Mouse (Mus musculus) hindbrain, embryonic 11.5 days (tissue): ENCODE data around the gene Cr1l. TPM values are rescaled to one million over a fixed set of nuclear protein-coding genes. Genes with fewer than 3 reads are reported as not detected.
A peak's percentile ranks its signal among the peaks of the same experiment; 100 is the strongest.

Source experiments
- ATAC-seq: fragments of 200-750 bp; cut with Nextera tagmentation; 2 replicates; pipeline ENCODE4 v1.8.0; 2017; ENCODE audit warnings: mild to moderate bottlenecking, moderate TSS enrichment, moderate library complexity; ENCODE audit not compliant: low FRiP score
- DNase-seq: peaks from one replicate; pipeline ENCODE4 v3.0.0-alpha.2; 2015; ENCODE audit warnings: low spot score
- H3K27ac ChIP-seq: fragments of 300-500 bp; sonication (generic); 2 replicates; pipeline ENCODE4 v1.5.1; 2014; ENCODE audit warnings: mild to moderate bottlenecking, low read depth, low read length
- H3K27me3 ChIP-seq: fragments of 300-500 bp; sonication (generic); 2 replicates; pipeline ENCODE4 v1.6.1; 2014; ENCODE audit warnings: mild to moderate bottlenecking, low read length, moderate library complexity, mixed read lengths; ENCODE audit not compliant: control insufficient read depth, insufficient read depth
- H3K36me3 ChIP-seq: fragments of 300-500 bp; sonication (generic); 2 replicates; pipeline ENCODE4 v1.6.1; 2014; ENCODE audit warnings: mild to moderate bottlenecking, low read length, moderate library complexity, mixed read lengths; ENCODE audit not compliant: control insufficient read depth, insufficient read depth
- H3K4me1 ChIP-seq: fragments of 300-500 bp; sonication (generic); replicated peaks from 2 replicates; pipeline ENCODE4 v1.6.1; 2014; ENCODE audit warnings: low read length, mixed read lengths; ENCODE audit not compliant: control insufficient read depth, insufficient read depth
- H3K4me2 ChIP-seq: fragments of 300-500 bp; sonication (generic); replicated peaks from 2 replicates; pipeline ENCODE4 v1.6.1; 2014; ENCODE audit warnings: mild to moderate bottlenecking, low read depth, low read length
- H3K4me3 ChIP-seq: fragments of 300-500 bp; sonication (generic); 2 replicates; pipeline ENCODE4 v1.5.1; 2014; ENCODE audit warnings: low read depth, low read length
- H3K9ac ChIP-seq: fragments of 300-500 bp; sonication (generic); 2 replicates; pipeline ENCODE4 v1.6.1; 2014; ENCODE audit warnings: low read depth, low read length
- H3K9me3 ChIP-seq: fragments of 300-500 bp; sonication (generic); 2 replicates; pipeline ENCODE4 v1.6.1; 2016; ENCODE audit warnings: low read length; ENCODE audit not compliant: control insufficient read depth
- WGBS: fragments of 180-500 bp; shearing (Covaris S2); extraction: QIAGEN DNeasy Blood & Tissue Kit; methylation state at CpG from one replicate; pipeline ENCODE4 v1.1.7; 2014; 5-methylcytosine and 5-hydroxymethylcytosine counted together
- polyA plus RNA-seq: library from polyadenylated mRNA; unstranded; fragments of >200 nt; fragmentation: Nextera tagmentation; extraction: Ambion mirVana; gene quantifications from 2 replicates; pipeline ENCODE4 v1.2.1, GENCODE M21; 2014

Gene Cr1l
- polyA plus RNA-seq: 43.6 and 49.6 TPM in 2 replicates

GRCm38 (mm10) chr1:195130953-195131674, at the start of gene Cr1l:
Gene Cr1l (minus strand): TSS chr1:195131586.
- H3K4me1 ChIP-seq: no peaks in the 10 kb centered on the region

DNA sequence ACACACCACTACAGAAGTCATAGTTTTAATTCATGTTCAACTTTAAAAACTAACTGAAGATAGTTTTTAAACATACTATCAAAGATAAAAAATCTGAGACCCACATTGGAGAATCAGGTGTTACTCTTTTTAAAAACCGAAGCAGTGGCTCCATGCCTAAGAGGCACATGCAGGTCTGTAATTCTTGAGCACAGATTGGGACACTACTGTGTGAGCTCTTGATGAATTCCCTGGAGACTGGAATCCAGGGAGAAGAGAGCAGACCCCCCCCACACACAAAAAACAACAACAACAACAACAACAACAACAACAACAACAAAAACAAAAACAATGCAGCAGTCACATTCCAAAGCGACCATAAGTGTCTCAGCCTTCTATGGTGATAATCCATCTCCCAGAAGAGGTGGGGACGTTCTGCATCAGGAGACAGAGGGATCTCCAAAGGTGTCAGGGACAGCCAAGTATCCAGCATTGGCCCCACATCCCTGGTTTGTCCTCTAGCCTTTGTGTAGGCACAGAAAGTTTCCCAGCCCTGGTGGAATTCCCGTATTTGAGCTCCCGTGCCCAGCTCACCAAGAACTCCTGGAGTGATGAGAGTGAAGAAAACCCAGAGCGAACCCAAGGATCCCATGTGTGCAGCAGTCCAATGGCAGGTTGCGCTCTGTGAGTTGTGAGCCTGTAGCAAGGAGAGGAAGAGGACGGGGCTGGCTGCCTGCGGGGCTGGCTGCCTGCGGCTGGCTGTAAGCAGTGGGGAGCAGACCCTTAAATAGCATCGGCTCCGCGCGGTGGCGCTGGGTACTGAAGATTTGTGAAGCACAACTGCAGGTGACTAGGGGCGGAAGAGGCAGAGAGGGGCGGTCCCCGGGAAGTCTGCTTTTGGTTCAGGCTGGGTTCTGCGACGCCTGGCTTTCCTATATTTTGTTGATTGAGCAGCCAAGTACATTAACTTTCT, 44.9 kb upstream of the Cr1l start, which contains the start of gene Cr2:
Gene Cr2, minus strand, starts transcription at position 737 of the 952 bp plus-strand sequence.
- no peak within 1 kb of the TSS for H3K27ac ChIP-seq
- ATAC-seq (peak; percentile 97), DNase-seq (peak; percentile 80)
- no peaks in the 10 kb centered on the region for H3K27me3 ChIP-seq
- 8% methylated on average over 20 of the region's 20 CpGs for WGBS
- H3K4me1 ChIP-seq: no peaks in the 10 kb centered on the region
- H3K9ac ChIP-seq: peak within 1 kb of the TSS; percentile 17; the same call in 1 of the 2 replicates
- H3K4me2 ChIP-seq: peak within 1 kb of the TSS; percentile 49
- H3K36me3 ChIP-seq: no peaks in the 10 kb centered on the region
- H3K4me3 ChIP-seq: no peak within 1 kb of the TSS
- no peaks in the 10 kb centered on the region for H3K9me3 ChIP-seq

More at GRCm38 (mm10) chr1:195130953-195131674, at the start of gene Cr1l:
- H3K27me3 ChIP-seq: no peaks in the 10 kb centered on the region
- WGBS: under 1% methylated on average over 31 of the region's 31 CpGs
- peak within 1 kb of the TSS; percentile 49 for H3K4me2 ChIP-seq
- DNase-seq (peak; percentile 89), ATAC-seq (peak; percentile 99)
- H3K9ac ChIP-seq: peak within 1 kb of the TSS; percentile 76
- H3K4me3 ChIP-seq: peak within 1 kb of the TSS; percentile 56
- no peaks in the 10 kb centered on the region for H3K9me3 ChIP-seq
- peak within 1 kb of the TSS; percentile 84 for H3K27ac ChIP-seq
- H3K36me3 ChIP-seq: no peaks in the 10 kb centered on the region

DNA sequence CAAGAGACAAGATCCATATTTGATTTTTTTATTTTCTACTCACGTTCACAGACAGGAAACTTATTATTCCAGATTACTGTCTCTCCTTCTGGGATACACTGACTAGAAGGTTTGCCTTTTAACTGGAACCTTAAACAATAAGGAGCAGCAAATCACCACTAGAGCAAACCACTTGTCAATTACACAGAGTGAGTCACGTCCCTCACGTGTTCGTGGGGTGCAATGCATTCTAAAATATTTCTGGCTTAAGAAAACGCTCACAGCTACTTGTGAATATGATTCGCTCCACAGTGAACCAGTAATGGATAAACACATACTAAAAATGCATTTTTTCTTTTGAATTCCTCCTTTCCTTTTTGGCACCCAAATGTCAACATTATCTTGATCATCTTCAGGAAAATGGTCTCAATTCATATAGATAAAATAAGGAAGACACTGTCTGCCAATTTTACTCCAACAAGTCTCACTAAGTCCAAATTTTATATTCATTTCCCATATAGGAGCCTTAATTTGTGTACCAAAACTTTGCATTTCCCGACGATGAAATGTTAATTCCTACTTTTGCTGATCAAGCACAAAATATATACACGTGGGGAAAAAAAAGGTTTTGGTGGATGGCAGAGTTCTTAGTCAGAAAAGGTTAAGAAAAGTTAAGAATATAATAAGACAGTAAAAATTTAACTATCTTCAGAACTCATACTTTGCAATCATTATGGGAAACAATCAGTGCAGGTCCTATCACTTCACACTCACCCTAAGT, 33.8 kb upstream of the Cr1l start:
- Histone ChIP-seq H3K9ac (no peak overlapping the region), H3K27me3 (no peaks in the 10 kb centered on the region), H3K9me3 (no peaks in the 10 kb centered on the region), H3K36me3 (no peaks in the 10 kb centered on the region), H3K4me3 (no peak overlapping the region), H3K4me2 (no peak overlapping the region), H3K27ac (no peak overlapping the region), H3K4me1 (no peaks in the 10 kb centered on the region)
- WGBS: 86% methylated on average over 9 of the region's 9 CpGs
- ATAC-seq: no peak
- no peak for DNase-seq

- H3K27ac ChIP-seq: no peak overlapping the region
- DNase-seq: no peak
- 58% methylated on average over 3 of the region's 3 CpGs for WGBS
- H3K4me2 ChIP-seq: peak overlapping the region; percentile 49; the same call in 1 of the 2 replicates
- no peaks in the 10 kb centered on the region for H3K9me3 ChIP-seq
- no peaks in the 10 kb centered on the region for H3K36me3 ChIP-seq
- H3K27me3 ChIP-seq: no peaks in the 10 kb centered on the region
- H3K4me1 ChIP-seq: no peaks in the 10 kb centered on the region
- no peak overlapping the region for H3K4me3 ChIP-seq
- ATAC-seq: no peak
- H3K9ac ChIP-seq: no peak overlapping the region
These were observed 684 bp upstream of the Cr1l start for GRCm38 (mm10) chr1:195132070-195132469.

GRCm38 (mm10) chr1:195131675-195132015, 259 bp upstream of the Cr1l start:
- H3K27ac ChIP-seq: peak overlapping the region; percentile 84; the same call in 1 of the 2 replicates
- no peaks in the 10 kb centered on the region for H3K4me1 ChIP-seq
- peak overlapping the region; percentile 49 for H3K4me2 ChIP-seq
- ATAC-seq: no peak
- H3K9ac ChIP-seq: peak overlapping the region; percentile 76
- H3K36me3 ChIP-seq: no peaks in the 10 kb centered on the region
- DNase-seq: no peak
- peak overlapping the region; percentile 56 for H3K4me3 ChIP-seq
- no peaks in the 10 kb centered on the region for H3K9me3 ChIP-seq
- WGBS: 29% methylated on average over 4 of the region's 4 CpGs
- H3K27me3 ChIP-seq: no peaks in the 10 kb centered on the region

- Histone ChIP-seq H3K9me3 (no peaks in the 10 kb centered on the region), H3K36me3 (no peaks in the 10 kb centered on the region), H3K27ac (no peak overlapping the region), H3K4me3 (peak overlapping the region; percentile 56), H3K4me2 (peak overlapping the region; percentile 49), H3K4me1 (no peaks in the 10 kb centered on the region), H3K9ac (peak overlapping the region; percentile 76), H3K27me3 (no peaks in the 10 kb centered on the region)
- peak; percentile 57 for ATAC-seq
- WGBS: 18% methylated on average over 2 of the region's 2 CpGs
- DNase-seq: no peak
These were observed 907 bp downstream of the Cr1l start for GRCm38 (mm10) chr1:195130479-195130878.

DNA sequence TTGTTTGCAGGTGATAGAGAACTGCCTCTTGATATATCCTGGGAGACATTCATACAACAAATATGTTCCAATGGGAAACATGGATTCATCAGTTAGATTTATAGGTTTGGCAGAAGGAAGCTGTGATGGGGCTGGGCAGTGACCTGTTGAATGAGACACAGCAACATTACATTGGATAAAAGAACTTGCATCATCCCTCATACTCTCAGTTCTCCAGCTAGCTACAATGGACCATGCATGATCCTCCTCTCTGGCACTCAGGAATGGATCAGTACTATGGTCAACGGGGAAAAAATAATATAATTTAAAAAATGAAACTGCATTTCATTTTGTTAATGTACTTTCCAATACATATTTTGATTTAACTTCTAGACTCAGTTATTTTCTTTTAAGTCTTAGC, 1.5 kb downstream of the Cr1l start:
- no peak overlapping the region for H3K4me2 ChIP-seq
- H3K36me3 ChIP-seq: no peaks in the 10 kb centered on the region
- no peak for DNase-seq
- H3K27ac ChIP-seq: no peak overlapping the region
- no peak for ATAC-seq
- no peak overlapping the region for H3K9ac ChIP-seq
- WGBS: 91% methylated on average over 1 of the region's 1 CpGs
- no peaks in the 10 kb centered on the region for H3K4me1 ChIP-seq
- no peaks in the 10 kb centered on the region for H3K9me3 ChIP-seq
- no peaks in the 10 kb centered on the region for H3K27me3 ChIP-seq
- no peak overlapping the region for H3K4me3 ChIP-seq

DNA sequence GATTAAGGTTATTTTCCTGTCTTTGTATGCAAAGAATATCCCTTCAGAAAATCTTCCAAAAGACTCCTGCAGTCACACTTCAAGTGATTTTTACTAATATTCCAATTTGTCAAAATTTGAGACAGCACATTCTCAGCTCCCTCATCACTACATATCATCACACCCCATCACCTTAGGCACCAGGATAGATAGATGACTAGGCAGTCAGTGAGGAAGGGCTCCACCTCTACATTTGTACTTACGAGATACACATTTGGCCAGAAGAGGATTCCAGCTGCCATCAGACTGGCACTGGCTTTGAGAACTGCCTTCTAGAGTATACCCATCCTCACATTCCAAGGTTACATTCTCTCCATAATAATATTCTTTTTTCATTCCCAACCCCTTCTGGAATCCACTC, 17.0 kb downstream of the Cr1l start:
- ATAC-seq: no peak
- H3K4me3 ChIP-seq: no peak overlapping the region
- no peaks in the 10 kb centered on the region for H3K9me3 ChIP-seq
- 89% methylated on average over 1 of the region's 1 CpGs for WGBS
- H3K4me1 ChIP-seq: no peaks in the 10 kb centered on the region
- no peaks in the 10 kb centered on the region for H3K36me3 ChIP-seq
- no peak overlapping the region for H3K9ac ChIP-seq
- no peak overlapping the region for H3K4me2 ChIP-seq
- no peaks in the 10 kb centered on the region for H3K27me3 ChIP-seq
- H3K27ac ChIP-seq: no peak overlapping the region
- no peak for DNase-seq
